Mouse (Mus musculus) brain, embryonic 14.5 days (tissue): Measurements from ENCODE around the gene Pld1. TPM values are rescaled to one million over a fixed set of nuclear protein-coding genes. Genes with fewer than 3 reads are reported as not detected.

ENCODE experiments used
- DNase-seq: peaks from one replicate; pipeline ENCODE4 v3.0.0-alpha.2; 2011; ENCODE audit warnings: low read depth
- CTCF ChIP-seq: fragments of 200-500 bp; IDR thresholded peaks from 2 replicates; pipeline ENCODE4 v1.5.1; 2012; ENCODE audit warnings: inconsistent platforms, mild to moderate bottlenecking, moderate library complexity, borderline replicate concordance; ENCODE audit not compliant: insufficient read depth, insufficient read length; ENCODE audit errors: extremely low read depth
- POLR2A ChIP-seq: fragments of 200-500 bp; IDR thresholded peaks from 2 replicates; pipeline ENCODE4 v1.6.1; 2012; ENCODE audit warnings: mild to moderate bottlenecking, inconsistent platforms, borderline replicate concordance; ENCODE audit not compliant: poor library complexity, insufficient read depth, insufficient read length, severe bottlenecking; ENCODE audit errors: extremely low read depth
- polyA plus RNA-seq: library from polyadenylated mRNA; depleted of rRNA; stranded (reverse); fragments of >200 nt; gene quantifications from 2 replicates; pipeline ENCODE4 v1.2.3, GENCODE M21; 2012; rRNA removed

Pld1 gene
- polyA plus RNA-seq = 2.1 and 4.6 TPM in 2 replicates

DNA sequence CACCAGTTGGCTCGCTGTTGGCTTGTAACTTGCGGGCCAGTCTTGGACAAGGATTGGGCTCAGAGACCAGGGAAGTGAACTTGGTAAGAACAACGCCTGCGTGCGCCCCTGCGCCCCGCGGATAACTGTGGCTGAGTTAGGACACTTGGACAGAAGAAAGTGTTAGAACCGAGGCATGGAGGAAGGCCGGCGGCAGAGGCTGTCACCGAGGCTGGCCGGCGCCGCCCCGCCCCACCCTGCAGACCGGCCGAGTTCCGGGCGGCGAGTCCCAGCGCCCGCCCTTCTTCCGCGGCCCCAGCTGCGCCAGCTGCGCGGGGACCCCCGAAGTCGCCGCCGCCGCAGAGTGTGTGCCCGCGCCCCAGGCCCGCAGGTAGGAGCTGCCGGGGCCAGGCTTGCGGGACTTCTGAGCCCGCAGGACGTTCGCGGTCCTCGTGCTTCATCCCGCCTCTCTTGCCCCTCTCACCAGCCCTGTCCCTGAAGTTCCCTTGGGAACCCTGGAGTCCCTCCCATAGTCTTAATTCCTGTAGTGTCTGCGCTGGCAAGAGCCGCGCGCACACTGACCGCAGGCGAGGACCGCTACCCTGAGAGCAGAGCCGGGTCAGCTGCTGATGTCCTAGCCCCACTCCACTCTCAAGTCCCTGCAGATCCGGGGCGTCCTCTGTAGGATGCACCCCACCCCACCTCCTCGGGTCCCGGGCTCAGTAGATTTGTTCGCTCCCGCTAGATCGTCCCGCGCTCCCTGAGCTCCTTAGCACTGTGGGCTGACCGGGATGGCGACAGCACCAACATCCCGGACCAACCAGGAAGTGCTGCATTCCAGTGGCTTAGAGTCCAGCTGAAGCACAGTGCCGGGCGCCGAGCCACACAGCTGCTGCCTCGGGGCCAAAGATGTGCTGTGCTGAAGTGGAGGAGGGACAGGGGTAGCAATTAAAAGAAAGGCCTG, at the start of gene Pld1:
Gene Pld1 (plus strand): TSS at position 315 of the 943 bp plus-strand sequence.
- TF ChIP-seq CTCF (no peak), POLR2A (no peak)
- DNase-seq = peak; percentile 60

- DNase-seq = no peak
- TF ChIP-seq POLR2A (no peak), CTCF (no peak)
Measured at GRCm38 (mm10) chr3:27896318-27896892, 42.1 kb upstream of the Pld1 start, which contains the start of gene Tmem212. Gene Tmem212, minus strand, starts transcription at chr3:27896368.

DNA sequence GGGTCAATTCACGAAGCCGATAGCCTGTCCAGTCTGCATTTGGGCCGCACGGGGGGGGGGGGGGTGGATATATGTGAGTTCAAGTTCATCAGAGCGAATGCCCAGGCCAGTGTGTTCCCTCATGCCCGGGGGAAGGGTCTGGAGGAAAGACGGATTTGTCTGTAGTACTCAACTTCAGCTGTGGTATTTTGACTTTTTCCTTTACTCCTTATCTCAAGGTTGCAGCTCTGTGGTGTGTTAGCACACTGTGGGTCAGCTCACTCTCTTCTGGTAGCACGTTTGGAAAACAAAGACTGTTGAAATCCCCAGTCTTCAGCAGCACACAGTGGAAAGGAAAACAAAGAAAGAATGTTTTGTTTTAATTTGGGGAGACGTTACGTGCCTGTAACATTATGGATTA, 40.3 kb upstream of the Pld1 start:
- no peak for DNase-seq

DNA sequence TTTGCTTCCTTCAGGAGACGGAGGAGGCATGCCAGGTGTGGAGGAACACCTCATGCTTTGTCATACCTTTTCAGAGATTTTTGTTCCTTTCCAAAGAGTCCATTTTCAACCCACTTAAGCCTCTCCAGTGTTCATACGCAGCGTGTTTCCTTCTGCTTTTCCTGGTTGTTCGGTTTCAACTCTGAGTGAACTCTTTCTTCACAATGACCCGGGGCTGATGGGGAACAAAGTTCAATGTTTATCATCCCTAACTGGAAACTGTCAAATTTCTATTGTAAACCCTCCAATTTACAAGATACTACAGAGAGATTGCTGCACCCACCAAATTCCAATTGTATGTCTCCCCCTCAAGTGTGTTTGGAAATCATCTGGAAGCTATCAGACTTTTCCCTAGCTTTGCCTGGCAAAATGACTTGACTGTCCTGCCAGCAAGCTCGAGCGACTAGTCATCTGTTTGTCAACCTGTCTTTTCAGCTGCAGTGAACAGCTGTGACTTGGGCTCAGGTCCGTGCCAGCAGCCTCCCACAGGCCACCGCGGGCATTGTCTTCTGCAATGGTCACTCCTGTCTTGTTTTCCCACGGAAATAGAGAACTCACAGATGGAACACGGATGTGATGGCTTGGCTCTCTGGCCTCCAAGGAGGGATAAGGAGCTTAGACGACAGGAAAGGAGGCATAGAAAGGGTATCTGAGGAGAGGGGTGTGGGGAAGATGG, 39.3 kb upstream of the Pld1 start:
- TF ChIP-seq POLR2A (no peak), CTCF (no peak)
- peak; percentile 10 for DNase-seq

More for the DNA sequence above, 40.3 kb upstream of the Pld1 start:
- TF ChIP-seq CTCF (no peak), POLR2A (no peak)

- no peak for DNase-seq
- TF ChIP-seq CTCF (peak; percentile 29; the same call in 1 of the 2 replicates), POLR2A (no peak)
Measured at GRCm38 (mm10) chr3:27901846-27902245, 36.6 kb upstream of the Pld1 start.

DNA sequence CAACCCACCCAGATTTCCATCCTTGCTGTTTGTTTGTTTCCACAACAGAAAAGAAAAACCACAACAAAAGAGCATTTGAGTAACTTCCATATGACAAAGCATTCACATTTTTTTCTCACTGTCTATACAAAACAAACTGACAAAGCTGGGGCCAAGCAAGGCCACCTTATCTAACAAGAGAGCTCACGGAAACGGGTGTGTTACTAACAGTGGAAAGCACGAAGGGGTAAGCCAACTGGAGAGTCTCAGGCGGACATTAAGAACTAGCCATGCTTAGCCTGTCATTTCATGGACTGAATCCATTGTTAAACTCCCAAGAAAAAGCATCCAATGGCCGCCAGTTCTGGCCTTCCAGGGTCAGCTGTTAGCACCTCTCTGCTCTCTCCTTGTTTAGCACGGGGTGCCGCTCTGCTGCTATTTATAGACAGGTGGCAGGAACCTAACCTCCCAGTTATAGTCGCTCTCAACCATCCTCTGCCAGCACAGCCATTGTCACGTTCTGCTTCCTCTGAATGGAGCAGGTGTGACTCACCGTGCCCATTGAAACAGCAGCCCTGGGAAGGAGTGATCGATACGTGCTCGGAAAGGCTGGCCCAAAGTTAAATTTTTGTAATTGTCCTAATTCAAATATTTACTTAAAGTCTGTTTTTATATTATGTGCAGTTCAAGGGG, 33.7 kb upstream of the Pld1 start:
- TF ChIP-seq CTCF (no peak), POLR2A (no peak)
- peak; percentile 14 for DNase-seq

- DNase-seq = no peak
- no peak for TF ChIP-seq CTCF
- TF ChIP-seq POLR2A = no peak
Measured at GRCm38 (mm10) chr3:27906647-27907209, 31.8 kb upstream of the Pld1 start.

- TF ChIP-seq POLR2A = no peak
- TF ChIP-seq CTCF = no peak
- DNase-seq = no peak
Measured at GRCm38 (mm10) chr3:27907301-27907700, 31.2 kb upstream of the Pld1 start.

DNA sequence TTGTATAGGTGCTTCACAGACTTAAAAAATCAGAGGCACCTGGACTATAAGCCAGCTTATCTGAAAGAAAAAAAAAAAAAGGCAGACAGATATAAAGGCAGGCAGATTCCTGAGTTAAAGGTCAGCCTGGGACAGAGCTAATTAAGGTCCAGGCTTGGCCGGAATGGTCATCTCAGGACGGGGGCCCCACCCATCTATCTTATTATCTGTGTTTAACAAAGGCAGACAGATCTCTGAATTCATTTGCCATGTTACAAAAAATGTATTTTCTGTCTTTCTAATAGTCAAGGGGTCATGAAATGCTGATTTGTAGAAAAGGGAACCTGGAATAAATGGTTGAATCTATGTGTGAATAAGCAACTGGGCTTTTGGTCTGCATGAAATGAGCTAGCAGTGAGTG, 30.2 kb upstream of the Pld1 start:
- no peak for DNase-seq
- no peak for TF ChIP-seq CTCF
- no peak for TF ChIP-seq POLR2A

DNA sequence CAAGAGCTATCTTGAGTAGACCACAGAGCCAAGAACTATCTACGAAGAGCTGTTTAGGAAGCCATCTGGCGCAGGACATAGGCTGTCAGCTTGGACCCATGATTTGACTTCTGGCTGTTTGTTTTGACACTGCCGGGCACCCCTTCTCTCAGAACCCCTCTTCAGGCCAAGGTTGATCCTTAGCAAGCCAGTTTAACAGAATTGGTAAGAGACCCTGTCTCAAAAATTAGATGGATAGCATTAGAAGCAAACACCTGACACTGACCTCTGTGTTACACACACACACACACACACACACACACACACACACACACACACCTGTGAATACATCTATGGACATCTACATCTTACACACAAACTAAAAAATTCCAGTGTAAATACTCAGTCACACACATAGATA, 29.5 kb upstream of the Pld1 start:
- no peak for TF ChIP-seq CTCF
- TF ChIP-seq POLR2A = no peak
- no peak for DNase-seq

GRCm38 (mm10) chr3:27918656-27919436, 19.6 kb upstream of the Pld1 start:
- no peak for DNase-seq
- TF ChIP-seq CTCF = no peak
- no peak for TF ChIP-seq POLR2A
